Mouse (Mus musculus): ENCODE measurements around the gene Nynrin. TPM values are rescaled to one million over a fixed set of nuclear protein-coding genes. Genes with fewer than 3 reads are reported as not detected.

Gene Nynrin
- total RNA-seq, 1 experiment from 2014 or later, result 0.23 TPM

- no peak for ATAC-seq (ENCODE audit: extremely low read depth, insufficient number of reproducible peaks, low FRiP score, poor library complexity, severe bottlenecking)
These were observed 18.8 kb upstream of the Nynrin start for GRCm38 (mm10) chr14:55834808-55835533.

GRCm38 (mm10) chr14:55838312-55838711 is 15.5 kb upstream of the Nynrin start:
- no peak for ATAC-seq (ENCODE audit: extremely low read depth, insufficient number of reproducible peaks, low FRiP score, poor library complexity, severe bottlenecking)

GRCm38 (mm10) chr14:55838740-55839139 is 15.1 kb upstream of the Nynrin start:
- ATAC-seq (ENCODE audit: extremely low read depth, insufficient number of reproducible peaks, low FRiP score, poor library complexity, severe bottlenecking), result no peak

GRCm38 (mm10) chr14:55840853-55841366 is 12.9 kb upstream of the Nynrin start:
- ATAC-seq (ENCODE audit: extremely low read depth, insufficient number of reproducible peaks, low FRiP score, poor library complexity, severe bottlenecking), result no peak

GRCm38 (mm10) chr14:55842794-55843193 is 11.0 kb upstream of the Nynrin start:
- no peak for ATAC-seq (ENCODE audit: extremely low read depth, insufficient number of reproducible peaks, low FRiP score, poor library complexity, severe bottlenecking)

GRCm38 (mm10) chr14:55845506-55846294 is 8.1 kb upstream of the Nynrin start:
- no peak for ATAC-seq (ENCODE audit: extremely low read depth, insufficient number of reproducible peaks, low FRiP score, poor library complexity, severe bottlenecking)

- ATAC-seq (ENCODE audit: extremely low read depth, insufficient number of reproducible peaks, low FRiP score, poor library complexity, severe bottlenecking), result no peak
These were observed 2.9 kb upstream of the Nynrin start for GRCm38 (mm10) chr14:55850885-55851284.

GRCm38 (mm10) chr14:55852646-55853551 is 911 bp upstream of the Nynrin start:
- no peak for ATAC-seq (ENCODE audit: extremely low read depth, insufficient number of reproducible peaks, low FRiP score, poor library complexity, severe bottlenecking)

GRCm38 (mm10) chr14:55854406-55855100 is 743 bp downstream of the Nynrin start:
- ATAC-seq (ENCODE audit: extremely low read depth, insufficient number of reproducible peaks, low FRiP score, poor library complexity, severe bottlenecking), result no peak

- ATAC-seq (ENCODE audit: extremely low read depth, insufficient number of reproducible peaks, low FRiP score, poor library complexity, severe bottlenecking), result no peak
These were observed 1.3 kb downstream of the Nynrin start for GRCm38 (mm10) chr14:55855101-55855561.

GRCm38 (mm10) chr14:55857588-55857987 is 3.8 kb downstream of the Nynrin start:
- ATAC-seq (ENCODE audit: extremely low read depth, insufficient number of reproducible peaks, low FRiP score, poor library complexity, severe bottlenecking), result no peak

- no peak for ATAC-seq (ENCODE audit: extremely low read depth, insufficient number of reproducible peaks, low FRiP score, poor library complexity, severe bottlenecking)
These were observed 8.4 kb downstream of the Nynrin start for GRCm38 (mm10) chr14:55862186-55862585.

GRCm38 (mm10) chr14:55862970-55863369 is 9.2 kb downstream of the Nynrin start:
- no peak for ATAC-seq (ENCODE audit: extremely low read depth, insufficient number of reproducible peaks, low FRiP score, poor library complexity, severe bottlenecking)

- peak; percentile 69 for ATAC-seq (ENCODE audit: extremely low read depth, insufficient number of reproducible peaks, low FRiP score, poor library complexity, severe bottlenecking)
These were observed 10.0 kb downstream of the Nynrin start for GRCm38 (mm10) chr14:55863773-55864172.

GRCm38 (mm10) chr14:55866962-55867361 is 13.2 kb downstream of the Nynrin start:
- no peak for ATAC-seq (ENCODE audit: extremely low read depth, insufficient number of reproducible peaks, low FRiP score, poor library complexity, severe bottlenecking)

- no peak for ATAC-seq (ENCODE audit: extremely low read depth, insufficient number of reproducible peaks, low FRiP score, poor library complexity, severe bottlenecking)
These were observed 14.6 kb downstream of the Nynrin start for GRCm38 (mm10) chr14:55868230-55869026.

- no peak for ATAC-seq (ENCODE audit: extremely low read depth, insufficient number of reproducible peaks, low FRiP score, poor library complexity, severe bottlenecking)
These were observed 15.7 kb downstream of the Nynrin start for GRCm38 (mm10) chr14:55869538-55869937.

GRCm38 (mm10) chr14:55872039-55872438 is 18.2 kb downstream of the Nynrin start:
- no peak for ATAC-seq (ENCODE audit: extremely low read depth, insufficient number of reproducible peaks, low FRiP score, poor library complexity, severe bottlenecking)

Data from neutrophil, adult 5-6 weeks (primary cell).